Mouse (Mus musculus) kidney, adult 2 months (tissue): ENCODE results near the gene Ly6g6f.

ENCODE experiments used
- CTCF ChIP-seq: fragments of 200-500 bp; conservative IDR thresholded peaks from 2 replicates; pipeline ENCODE4 v1.5.1; 2011; ENCODE audit warnings: low read depth, mild to moderate bottlenecking, control low read depth, low read length, moderate library complexity, mixed read lengths; ENCODE audit not compliant: insufficient read depth, insufficient read length
- POLR2A ChIP-seq: fragments of 200-500 bp; IDR thresholded peaks from one replicate; pipeline ENCODE4 v1.6.1; 2011; ENCODE audit warnings: low read depth, low read length, control low read depth

GRCm38 (mm10) chr17:35125081-35125480, 39.7 kb upstream of the Ly6g6f start:
- TF ChIP-seq CTCF: no peak
- no peak for TF ChIP-seq POLR2A
